Mouse (Mus musculus): Measurements from ENCODE around the gene Lrp1. TPM values are rescaled to one million over a fixed set of nuclear protein-coding genes. Genes with fewer than 3 reads are reported as not detected.
A peak's percentile ranks its signal among the peaks of the same experiment; 100 is the strongest.

The Lrp1 gene
- polyA plus RNA-seq, 1 experiment: 57.8 TPM

DNA sequence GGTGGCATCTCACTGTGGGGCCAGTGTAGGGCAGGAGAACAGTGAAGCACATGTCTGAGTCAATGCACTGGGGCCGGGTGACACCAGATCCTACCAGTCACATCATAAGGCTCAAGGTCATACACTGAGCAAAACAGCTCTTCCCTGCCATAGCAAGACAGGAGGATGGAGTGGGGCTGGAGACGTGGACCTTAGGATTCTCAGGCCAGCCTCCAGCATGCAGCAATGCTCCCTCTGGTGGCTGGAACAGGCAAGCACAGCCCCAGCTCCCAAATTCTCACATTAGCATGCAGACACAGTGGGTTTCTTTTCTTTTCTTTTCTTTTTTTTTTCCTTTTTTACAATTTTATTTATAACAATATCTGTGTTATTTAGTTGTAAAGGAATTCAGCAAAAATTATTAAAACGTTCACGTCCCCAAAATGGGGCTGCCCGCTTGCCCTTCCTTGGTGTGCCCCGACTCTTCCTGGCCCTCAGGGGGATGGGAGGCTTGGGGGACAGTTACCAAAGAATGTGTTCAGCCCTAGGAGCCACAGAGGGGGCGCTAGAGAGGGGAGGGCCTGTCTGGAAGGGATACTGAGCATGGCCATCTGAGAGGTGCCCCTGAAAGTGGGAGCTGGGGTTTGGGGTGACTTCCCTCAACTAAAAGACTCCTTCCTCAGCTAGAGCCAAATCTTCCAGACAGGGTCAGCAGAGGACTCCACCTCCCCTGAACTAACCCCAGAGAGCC is 82.9 kb downstream of the Lrp1 start:
- DNase-seq: peak; percentile 84
- Histone ChIP-seq H3K4me3 (ENCODE audit: insufficient read depth, low read depth, low read length) (no peak overlapping the region), H3K27ac (ENCODE audit: insufficient read depth, low read depth, low read length) (no peak overlapping the region), H3K27me3 (replicated peaks; ENCODE audit: control insufficient read depth, insufficient read depth, low read length) (0 out of 2 replicates have a peak, but pooled peaks cover 2% of the 10 kb centered on the region), H3K36me3 (ENCODE audit: control insufficient read depth, insufficient read depth, low read length) (no peaks in the 10 kb centered on the region), H3K4me1 (ENCODE audit: control insufficient read depth, insufficient read depth, low read length) (peaks cover 10% of the 10 kb centered on the region)
- TF ChIP-seq POLR2A (IDR thresholded peaks at IDR 0.05; ENCODE audit: low read depth, low read length) (no peak), CTCF (conservative IDR thresholded peaks at IDR 0.05; ENCODE audit: insufficient read depth, insufficient read length, low read depth, low read length) (peak; percentile 96)
- 30% methylated on average over 7 of the region's 7 CpGs for WGBS

DNA sequence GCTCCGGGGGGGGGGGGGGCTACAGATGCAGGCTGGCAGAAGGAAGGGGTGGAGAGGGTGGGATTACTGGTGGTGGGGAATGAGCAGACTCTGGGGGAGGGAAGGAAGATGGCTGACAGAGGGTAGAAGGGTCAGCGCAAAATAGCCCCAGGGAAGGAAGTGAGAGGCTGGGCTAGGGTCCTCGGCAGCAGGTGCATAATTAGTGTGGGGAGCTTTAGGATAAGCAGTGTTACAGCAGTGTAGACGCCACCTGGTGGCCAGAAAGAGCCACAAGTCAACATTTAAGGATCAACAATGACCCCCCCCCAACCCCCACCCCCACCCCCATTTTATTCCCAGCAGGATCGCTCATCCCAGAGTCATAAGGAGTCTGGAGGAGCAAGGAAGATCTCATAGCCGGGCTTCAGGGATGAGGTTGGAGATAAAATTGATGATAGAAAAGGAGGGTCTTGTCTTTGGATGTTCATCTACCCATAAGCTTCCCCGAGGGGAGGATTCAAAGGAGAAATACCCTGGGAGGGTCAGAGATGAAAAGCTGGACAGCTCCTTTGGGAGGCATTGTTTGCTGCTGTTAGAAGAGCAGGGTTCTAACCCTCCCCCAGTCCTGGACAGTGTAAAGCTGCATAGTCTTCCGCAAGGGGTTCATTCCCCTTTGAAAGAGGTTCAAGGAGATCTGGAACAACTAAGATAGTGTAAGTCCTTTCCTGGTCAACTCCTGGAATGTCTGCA is 84.2 kb downstream of the Lrp1 start:
- 0 out of 2 replicates have a peak, but pooled peaks cover 2% of the 10 kb centered on the region for H3K27me3 ChIP-seq (replicated peaks; ENCODE audit: control insufficient read depth, insufficient read depth, low read length)
- 10% methylated on average over 8 of the region's 8 CpGs for WGBS
- peaks cover 10% of the 10 kb centered on the region for H3K4me1 ChIP-seq (ENCODE audit: control insufficient read depth, insufficient read depth, low read length)
- peak; percentile 51 for TF ChIP-seq CTCF (conservative IDR thresholded peaks at IDR 0.05; ENCODE audit: insufficient read depth, insufficient read length, low read depth, low read length)
- TF ChIP-seq POLR2A (IDR thresholded peaks at IDR 0.05; ENCODE audit: low read depth, low read length): no peak
- no peak overlapping the region for H3K4me3 ChIP-seq (ENCODE audit: insufficient read depth, low read depth, low read length)
- peak; percentile 56 for DNase-seq
- no peaks in the 10 kb centered on the region for H3K36me3 ChIP-seq (ENCODE audit: control insufficient read depth, insufficient read depth, low read length)
- no peak overlapping the region for H3K27ac ChIP-seq (ENCODE audit: insufficient read depth, low read depth, low read length)

DNA sequence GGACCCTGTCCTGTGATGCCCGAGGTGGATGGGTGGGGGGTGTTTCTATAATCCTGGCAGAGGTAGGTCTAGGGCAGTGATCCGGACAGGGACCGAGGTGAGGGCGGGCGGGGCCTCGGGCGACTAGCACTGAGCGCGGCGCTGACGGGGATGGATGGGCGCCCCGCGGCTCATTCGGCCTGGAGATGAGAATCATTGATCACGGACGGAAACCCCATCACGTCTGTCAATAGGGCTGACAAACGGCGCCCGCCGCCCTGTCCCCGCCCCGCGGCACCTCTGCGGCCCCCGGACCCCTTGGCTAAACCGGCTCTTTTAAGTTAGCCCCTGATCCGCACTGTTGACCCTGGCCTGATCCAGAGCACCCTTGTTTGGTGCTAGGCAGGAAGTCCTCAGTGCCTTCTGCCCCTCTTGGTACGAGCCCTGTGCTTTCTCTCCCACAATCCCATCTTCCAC is 86.0 kb downstream of the Lrp1 start:
- Histone ChIP-seq H3K27ac (ENCODE audit: insufficient read depth, low read depth, low read length) (no peak overlapping the region), H3K4me3 (ENCODE audit: insufficient read depth, low read depth, low read length) (no peak overlapping the region), H3K27me3 (replicated peaks; ENCODE audit: control insufficient read depth, insufficient read depth, low read length) (0 out of 2 replicates have a peak, but pooled peaks cover 5% of the 10 kb centered on the region), H3K36me3 (ENCODE audit: control insufficient read depth, insufficient read depth, low read length) (no peaks in the 10 kb centered on the region), H3K4me1 (ENCODE audit: control insufficient read depth, insufficient read depth, low read length) (peaks cover 10% of the 10 kb centered on the region)
- no peak for DNase-seq
- 5% methylated on average over 29 of the region's 30 CpGs for WGBS
- no peak for TF ChIP-seq CTCF (conservative IDR thresholded peaks at IDR 0.05; ENCODE audit: insufficient read depth, insufficient read length, low read depth, low read length)
- TF ChIP-seq POLR2A (IDR thresholded peaks at IDR 0.05; ENCODE audit: low read depth, low read length): no peak

DNA sequence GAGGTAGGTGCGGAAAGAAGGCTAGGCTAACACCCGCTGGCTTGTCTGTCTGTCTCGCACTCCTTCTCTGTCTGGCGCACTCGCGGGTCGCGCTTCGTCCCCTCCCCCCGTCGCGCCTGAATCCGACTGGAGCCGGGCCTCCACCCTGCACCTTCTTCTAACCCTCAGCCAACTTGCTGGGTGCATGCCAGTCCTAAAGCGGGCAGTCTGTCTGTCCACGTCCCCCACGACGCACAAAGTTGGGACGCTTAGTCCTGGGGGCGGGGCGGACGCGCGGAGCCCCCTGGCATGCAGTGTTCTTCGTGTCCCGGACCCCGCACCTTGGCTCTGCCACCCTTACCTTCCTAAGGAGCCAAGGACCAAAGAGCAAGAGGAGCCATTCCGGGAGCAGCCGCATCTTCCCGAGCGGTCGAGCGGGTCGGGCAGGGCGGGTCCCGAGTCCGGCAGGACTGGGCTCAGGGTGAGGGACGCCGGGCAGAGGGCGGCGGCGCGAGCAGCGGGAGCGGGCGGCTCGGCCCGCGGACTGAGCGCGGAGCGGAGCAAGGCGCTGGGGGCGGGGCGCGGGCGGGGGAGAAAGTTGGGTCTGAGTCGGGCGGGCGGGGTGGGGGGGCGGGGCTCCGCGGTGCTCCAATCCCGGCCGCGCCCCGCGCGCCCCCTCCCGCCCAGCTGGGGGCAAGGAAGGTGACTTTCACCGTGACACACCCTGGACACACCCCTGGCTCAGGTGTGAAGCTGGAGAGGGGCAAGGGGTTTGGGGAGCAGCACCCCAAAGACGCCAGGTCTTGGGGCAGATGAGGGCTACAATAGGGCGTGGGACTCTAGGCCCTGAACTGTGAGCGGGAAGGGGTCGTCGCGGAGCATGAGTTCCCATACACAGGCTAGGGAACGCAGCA is 86.7 kb downstream of the Lrp1 start, which contains the start of gene Nxph4:
Nxph4 (minus strand) TSS at position 524 of the 893 bp plus-strand sequence.
- 2% methylated on average over 71 of the region's 78 CpGs for WGBS
- no peak for TF ChIP-seq CTCF (conservative IDR thresholded peaks at IDR 0.05; ENCODE audit: insufficient read depth, insufficient read length, low read depth, low read length)
- TF ChIP-seq POLR2A (IDR thresholded peaks at IDR 0.05; ENCODE audit: low read depth, low read length): no peak
- H3K4me3 ChIP-seq (ENCODE audit: insufficient read depth, low read depth, low read length): peak within 1 kb of the TSS; percentile 38; the same call in 1 of the 2 replicates
- H3K36me3 ChIP-seq (ENCODE audit: control insufficient read depth, insufficient read depth, low read length): no peaks in the 10 kb centered on the region
- peaks cover 10% of the 10 kb centered on the region for H3K4me1 ChIP-seq (ENCODE audit: control insufficient read depth, insufficient read depth, low read length)
- 0 out of 2 replicates have a peak, but pooled peaks cover 5% of the 10 kb centered on the region for H3K27me3 ChIP-seq (replicated peaks; ENCODE audit: control insufficient read depth, insufficient read depth, low read length)
- H3K27ac ChIP-seq (ENCODE audit: insufficient read depth, low read depth, low read length): no peak within 1 kb of the TSS
- peak; percentile 58 for DNase-seq

DNA sequence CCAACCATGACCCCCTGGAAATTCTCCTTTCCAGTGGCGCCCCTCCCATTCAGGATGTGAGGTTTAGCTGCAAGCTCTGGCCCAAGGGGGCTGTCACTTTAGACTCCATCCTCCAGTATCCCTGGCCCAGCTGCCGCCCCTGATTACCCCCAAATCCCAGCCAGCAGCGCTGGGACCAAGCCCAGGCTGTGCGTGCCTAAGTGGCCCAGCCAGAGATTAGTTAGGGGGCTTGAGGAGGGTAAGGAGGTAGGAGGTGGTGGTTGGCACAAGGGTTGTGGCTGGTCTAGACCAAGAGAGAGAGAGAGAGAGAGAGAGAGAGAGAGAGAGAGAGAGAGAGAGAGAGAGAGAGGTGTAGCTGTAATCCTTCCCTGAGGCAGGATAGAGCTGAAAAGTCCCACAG is 89.4 kb downstream of the Lrp1 start:
- H3K4me1 ChIP-seq (ENCODE audit: control insufficient read depth, insufficient read depth, low read length): peaks cover 10% of the 10 kb centered on the region
- H3K36me3 ChIP-seq (ENCODE audit: control insufficient read depth, insufficient read depth, low read length): no peaks in the 10 kb centered on the region
- no peak for DNase-seq
- no peak overlapping the region for H3K4me3 ChIP-seq (ENCODE audit: insufficient read depth, low read depth, low read length)
- WGBS: 18% methylated on average over 4 of the region's 4 CpGs
- no peak overlapping the region for H3K27ac ChIP-seq (ENCODE audit: insufficient read depth, low read depth, low read length)
- 0 out of 2 replicates have a peak, but pooled peaks cover 5% of the 10 kb centered on the region for H3K27me3 ChIP-seq (replicated peaks; ENCODE audit: control insufficient read depth, insufficient read depth, low read length)
- TF ChIP-seq POLR2A (IDR thresholded peaks at IDR 0.05; ENCODE audit: low read depth, low read length) (no peak), CTCF (conservative IDR thresholded peaks at IDR 0.05; ENCODE audit: insufficient read depth, insufficient read length, low read depth, low read length) (no peak)

DNA sequence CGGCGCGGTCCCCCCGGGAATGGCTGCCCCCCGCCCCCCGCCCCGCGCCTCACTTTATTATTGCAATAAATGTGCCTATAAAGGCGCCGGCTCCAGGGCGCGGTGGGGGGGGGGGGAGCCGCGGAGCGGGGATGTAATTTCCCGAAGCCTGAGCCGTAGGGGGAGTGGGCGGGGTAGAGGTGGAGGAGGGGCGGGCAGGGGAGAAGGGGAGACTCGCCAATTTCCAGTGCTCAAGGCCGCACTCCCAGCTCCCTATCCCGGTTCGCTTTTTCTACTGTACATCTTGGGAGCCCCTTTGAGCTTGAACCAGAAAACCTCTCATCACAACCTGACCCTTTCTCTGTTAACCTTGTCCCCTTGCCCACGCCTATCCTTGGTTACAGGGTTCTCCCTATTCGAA is 90.0 kb downstream of the Lrp1 start:
- no peak overlapping the region for H3K27ac ChIP-seq (ENCODE audit: insufficient read depth, low read depth, low read length)
- peaks cover 13% of the 10 kb centered on the region for H3K4me1 ChIP-seq (ENCODE audit: control insufficient read depth, insufficient read depth, low read length)
- H3K4me3 ChIP-seq (ENCODE audit: insufficient read depth, low read depth, low read length): no peak overlapping the region
- TF ChIP-seq POLR2A (IDR thresholded peaks at IDR 0.05; ENCODE audit: low read depth, low read length) (no peak), CTCF (conservative IDR thresholded peaks at IDR 0.05; ENCODE audit: insufficient read depth, insufficient read length, low read depth, low read length) (no peak)
- DNase-seq: no peak
- peaks cover 5% of the 10 kb centered on the region; the same call in 1 of the 2 replicates for H3K27me3 ChIP-seq (replicated peaks; ENCODE audit: control insufficient read depth, insufficient read depth, low read length)
- no peaks in the 10 kb centered on the region for H3K36me3 ChIP-seq (ENCODE audit: control insufficient read depth, insufficient read depth, low read length)
- 2% methylated on average over 24 of the region's 25 CpGs for WGBS

Measured in kidney, adult 2 months (tissue).